Mouse (Mus musculus) thymus, adult 2 months (tissue): ENCODE measurements around the gene Id1.

ENCODE experiments used
- CTCF ChIP-seq: fragments of 200-500 bp; IDR thresholded peaks from 2 replicates; pipeline ENCODE4 v1.5.1; 2012; ENCODE audit warnings: mild to moderate bottlenecking, control low read depth, low read length, moderate library complexity, borderline replicate concordance; ENCODE audit not compliant: control insufficient read depth, poor library complexity, insufficient read depth; ENCODE audit errors: extremely low read depth
- POLR2A ChIP-seq: fragments of 200-500 bp; IDR thresholded peaks from 2 replicates; pipeline ENCODE4 v1.6.1; 2012; ENCODE audit warnings: mild to moderate bottlenecking, low read length, control low read depth, moderate library complexity; ENCODE audit not compliant: control insufficient read depth, poor library complexity, insufficient read depth; ENCODE audit errors: extremely low read depth

DNA sequence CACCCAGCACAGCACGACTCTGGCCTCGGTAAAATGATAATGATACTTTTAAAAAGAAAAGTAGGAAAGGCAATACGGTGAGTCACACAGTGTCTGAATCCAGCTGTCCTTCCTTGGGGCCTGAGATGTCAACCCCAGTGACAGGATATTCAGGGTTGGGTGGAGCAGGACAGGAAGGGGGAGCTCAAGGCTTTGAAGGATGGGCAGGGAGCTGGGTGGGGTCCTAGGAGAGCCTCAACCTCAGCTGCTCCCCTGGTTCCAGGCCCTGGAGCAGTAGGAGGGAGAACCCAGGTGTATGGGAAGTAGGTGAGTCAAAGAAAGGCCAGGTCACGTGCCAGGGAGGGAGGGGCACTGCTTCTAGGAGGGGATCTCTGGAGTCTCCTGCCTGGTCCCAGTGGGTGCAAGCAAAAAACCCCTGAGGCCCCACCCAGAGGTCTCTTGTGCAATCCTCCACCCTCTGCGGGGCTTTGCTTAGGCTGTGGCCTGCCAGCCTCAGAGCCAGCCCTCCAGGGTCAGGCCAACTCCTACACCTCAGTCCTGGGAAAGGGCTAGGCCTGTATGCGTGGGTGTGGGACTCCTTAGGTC, 9.2 kb upstream of the Id1 start:
- TF ChIP-seq CTCF (no peak), POLR2A (no peak)
